Mouse (Mus musculus): Measurements from ENCODE around the gene Sumo2. TPM values are rescaled to one million over a fixed set of nuclear protein-coding genes. Genes with fewer than 3 reads are reported as not detected.

The Sumo2 gene
- 100 to 1,000 TPM; 168 to 177 TPM for total RNA-seq (2021)
- polyA plus RNA-seq (2012; rRNA removed), result 64.7 and 126 TPM in 2 replicates
- long read RNA-seq, transcript Sumo2-207 (4 exons, 1,051 nt), result major isoform, 78 of 83 reads
- long read RNA-seq, partial matches to known transcripts, result 3 of 83 reads
- long read RNA-seq, other reads (novel, unspliced or antisense), result 0 of 83 reads

DNA sequence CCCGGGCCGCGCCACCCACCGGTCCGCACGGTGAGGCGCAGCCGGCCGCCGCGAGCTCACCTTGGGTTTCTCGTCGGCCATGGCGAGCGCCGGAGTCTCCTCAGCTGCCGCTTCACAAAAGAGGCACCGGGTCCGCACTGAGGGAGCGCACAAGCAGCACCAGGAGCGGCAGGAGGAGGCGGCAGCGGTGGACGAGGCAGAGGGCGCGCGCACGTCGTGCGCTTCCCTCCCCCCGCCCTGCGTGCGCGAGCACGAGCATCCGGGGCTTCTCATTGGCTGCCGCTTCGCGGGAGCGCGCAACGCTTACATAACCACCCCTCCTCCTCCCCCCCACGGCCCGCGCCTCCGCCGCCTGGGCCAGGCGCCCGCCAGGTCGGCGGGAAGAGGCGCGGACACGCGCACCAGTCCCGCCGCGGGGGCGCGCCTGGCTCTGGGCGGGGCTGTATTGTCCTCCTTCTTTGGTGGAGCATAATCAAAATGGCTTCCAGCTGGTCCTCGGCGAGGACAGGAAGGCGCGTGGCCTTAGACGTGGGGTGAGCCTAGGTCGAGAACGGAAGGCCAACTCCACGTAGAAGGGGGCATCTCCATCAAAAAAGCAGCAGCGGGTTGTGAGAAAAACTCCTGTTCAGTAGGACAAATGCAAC is at the start of gene Sumo2:
TSS of gene Sumo2 (minus strand) at position 239 of the 644 bp plus-strand sequence.
- Histone ChIP-seq H3K9ac (ENCODE audit: low read depth, low read length) (peak within 1 kb of the TSS; percentile 92), H3K27ac (peak within 1 kb of the TSS; percentile 94), H3K36me3 (ENCODE audit: control insufficient read depth, insufficient read depth, low read length) (peaks cover 21% of the 10 kb centered on the region), H3K27me3 (ENCODE audit: control insufficient read depth, insufficient read depth, low read length) (no peaks in the 10 kb centered on the region), H3K4me1 (ENCODE audit: control insufficient read depth, insufficient read depth, low read length) (peaks cover 3% of the 10 kb centered on the region; the same call in 1 of the 2 replicates), H3K4me3 (peak within 1 kb of the TSS; percentile 73), H3K79me2 (replicated peaks; ENCODE audit: control insufficient read depth, insufficient read depth, low read length) (peaks cover 2% of the 10 kb centered on the region; the same call in 1 of the 2 replicates)
- DNase-seq, result peak; percentile 99 to 100
- WGBS, result 1% methylated on average over 70 of the region's 70 CpGs
- intact Hi-C loops (cut with DNase I), result loop anchor here (2.0 kb wide), 1 partner anchor 29 kb away; the partner anchor contains the start of gene Nup85
- TF ChIP-seq EP300 (IDR thresholded peaks at IDR 0.05; ENCODE audit: insufficient read depth, low read depth, low read length) (0 out of 2 replicates have a peak, but pooled peaks have one; percentile 16), CTCF (IDR thresholded peaks at IDR 0.05) (peak; percentile 34; the same call in 1 of the 2 replicates), POLR2A (IDR thresholded peaks at IDR 0.05; ENCODE audit: insufficient read depth, low read depth, low read length) (peak; percentile 62)

DNA sequence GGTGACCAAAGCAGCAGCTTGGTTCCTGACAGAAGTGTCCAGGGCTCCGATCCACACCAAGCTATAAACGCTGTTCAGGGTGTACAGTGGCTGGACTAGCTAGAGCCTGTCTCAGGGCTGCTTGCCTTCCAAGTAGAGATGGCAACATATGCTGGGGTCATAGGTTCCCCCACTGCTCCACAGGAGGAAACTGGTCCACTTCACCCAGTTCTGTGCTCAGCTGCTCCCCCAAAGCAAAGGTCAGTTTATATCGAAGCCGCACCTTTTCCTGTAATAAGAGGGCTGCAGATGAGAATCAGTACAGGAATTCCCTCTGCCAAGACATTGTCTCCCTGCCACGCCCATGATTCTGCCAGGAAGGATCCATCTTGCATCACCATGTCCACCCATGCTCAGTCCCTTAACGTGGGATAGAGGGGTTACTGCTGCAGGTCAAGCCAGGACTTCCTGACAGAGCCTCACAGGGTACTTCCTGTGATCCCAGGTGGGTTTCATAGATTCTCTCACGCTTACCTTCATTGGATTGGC is 49.6 kb upstream of the Sumo2 start:
- no peak for DNase-seq
- Histone ChIP-seq H3K79me2 (replicated peaks; ENCODE audit: control insufficient read depth, insufficient read depth, low read length) (no peaks in the 10 kb centered on the region), H3K9ac (ENCODE audit: low read depth, low read length) (no peak overlapping the region), H3K36me3 (ENCODE audit: control insufficient read depth, insufficient read depth, low read length) (no peaks in the 10 kb centered on the region), H3K27ac (no peak overlapping the region), H3K4me3 (no peak overlapping the region), H3K4me1 (ENCODE audit: control insufficient read depth, insufficient read depth, low read length) (peaks cover 3% of the 10 kb centered on the region; the same call in 1 of the 2 replicates), H3K27me3 (ENCODE audit: control insufficient read depth, insufficient read depth, low read length) (no peaks in the 10 kb centered on the region)
- intact Hi-C loops (cut with DNase I), result no loop called here
- WGBS, result 66% methylated on average over 7 of the region's 7 CpGs
- TF ChIP-seq EP300 (IDR thresholded peaks at IDR 0.05; ENCODE audit: insufficient read depth, low read depth, low read length) (no peak), CTCF (IDR thresholded peaks at IDR 0.05) (no peak), POLR2A (IDR thresholded peaks at IDR 0.05; ENCODE audit: insufficient read depth, low read depth, low read length) (no peak)

DNA sequence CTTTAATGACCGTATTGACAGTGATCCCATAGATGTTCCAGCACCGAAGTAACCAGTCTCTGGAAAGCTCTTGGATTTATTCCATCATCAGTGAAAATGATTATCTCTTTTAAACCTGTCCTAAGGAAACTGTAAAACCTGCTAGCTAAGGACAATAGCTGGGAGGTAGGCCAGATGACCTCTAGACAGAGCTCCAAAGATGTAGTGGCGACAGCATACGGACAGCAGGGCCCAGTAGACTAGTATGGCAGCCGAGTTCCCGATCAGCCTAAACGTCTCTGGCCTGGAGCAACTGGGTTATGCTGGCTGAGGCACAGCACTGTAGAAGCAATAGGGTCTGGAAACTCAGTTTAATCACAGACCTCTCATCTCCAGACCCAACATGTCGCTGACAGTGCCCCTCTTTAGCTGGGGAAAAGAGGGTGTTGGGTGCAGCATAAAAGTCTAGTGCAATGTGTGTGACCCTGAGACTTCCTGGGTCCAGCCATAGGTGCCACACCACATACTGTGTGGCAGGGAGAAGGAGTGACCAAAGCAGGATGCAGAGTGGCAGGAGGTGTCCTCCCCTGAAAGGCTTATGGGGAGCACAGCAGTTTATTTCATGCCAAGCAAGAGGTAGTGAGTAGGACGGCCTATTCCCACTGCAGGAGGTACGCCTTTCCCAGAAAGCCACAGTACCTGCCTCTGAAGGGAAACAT is 48.4 kb upstream of the Sumo2 start:
- no peak overlapping the region for H3K9ac ChIP-seq (ENCODE audit: low read depth, low read length)
- intact Hi-C loops (cut with DNase I), result no loop called here
- H3K4me3 ChIP-seq, result no peak overlapping the region
- H3K27me3 ChIP-seq (ENCODE audit: control insufficient read depth, insufficient read depth, low read length), result no peaks in the 10 kb centered on the region
- no peak for DNase-seq
- no peak overlapping the region for H3K27ac ChIP-seq
- TF ChIP-seq CTCF (IDR thresholded peaks at IDR 0.05) (no peak), EP300 (IDR thresholded peaks at IDR 0.05; ENCODE audit: insufficient read depth, low read depth, low read length) (no peak), POLR2A (IDR thresholded peaks at IDR 0.05; ENCODE audit: insufficient read depth, low read depth, low read length) (no peak)
- peaks cover 3% of the 10 kb centered on the region; the same call in 1 of the 2 replicates for H3K4me1 ChIP-seq (ENCODE audit: control insufficient read depth, insufficient read depth, low read length)
- no peaks in the 10 kb centered on the region for H3K36me3 ChIP-seq (ENCODE audit: control insufficient read depth, insufficient read depth, low read length)
- WGBS, result 67% methylated on average over 10 of the region's 10 CpGs
- no peaks in the 10 kb centered on the region for H3K79me2 ChIP-seq (replicated peaks; ENCODE audit: control insufficient read depth, insufficient read depth, low read length)

DNA sequence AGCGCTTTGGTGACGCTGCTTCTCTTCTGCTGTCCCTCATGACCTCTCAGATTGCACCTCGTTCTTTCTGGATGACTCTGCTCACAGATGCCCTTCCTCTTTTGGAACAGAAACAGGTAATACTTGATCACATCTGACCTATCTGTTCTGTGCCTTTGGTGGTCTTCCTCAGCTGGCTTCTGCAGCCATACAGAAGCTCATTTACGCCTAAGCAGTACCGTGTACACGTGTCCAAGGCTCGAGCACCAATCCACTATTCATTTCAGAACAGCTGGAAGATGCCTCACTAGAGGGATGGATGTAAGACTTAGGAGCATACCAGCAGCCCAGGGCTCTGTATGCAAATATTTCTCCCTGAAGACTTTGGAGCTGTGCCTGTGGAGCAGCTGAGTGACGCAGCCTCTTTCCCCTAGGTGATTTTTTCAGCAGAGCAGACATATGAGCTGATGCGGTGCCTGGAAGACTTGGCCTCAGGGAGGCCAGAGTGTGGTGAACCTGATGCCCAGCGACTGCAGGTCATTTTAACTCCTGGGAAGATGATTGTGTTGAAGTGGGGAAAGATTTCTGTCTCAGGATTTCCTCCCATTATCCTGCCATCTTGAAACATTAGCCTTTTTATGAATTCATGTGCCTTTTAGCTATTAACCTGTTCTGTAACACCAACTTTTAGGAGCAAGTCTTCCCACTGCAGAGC is 47.0 kb upstream of the Sumo2 start:
- H3K27me3 ChIP-seq (ENCODE audit: control insufficient read depth, insufficient read depth, low read length), result no peaks in the 10 kb centered on the region
- 71% methylated on average over 10 of the region's 10 CpGs for WGBS
- H3K27ac ChIP-seq, result no peak overlapping the region
- H3K4me3 ChIP-seq, result no peak overlapping the region
- DNase-seq, result no peak
- intact Hi-C loops (cut with DNase I), result no loop called here
- no peaks in the 10 kb centered on the region for H3K36me3 ChIP-seq (ENCODE audit: control insufficient read depth, insufficient read depth, low read length)
- no peak for TF ChIP-seq CTCF (IDR thresholded peaks at IDR 0.05)
- TF ChIP-seq POLR2A (IDR thresholded peaks at IDR 0.05; ENCODE audit: insufficient read depth, low read depth, low read length), result no peak
- TF ChIP-seq EP300 (IDR thresholded peaks at IDR 0.05; ENCODE audit: insufficient read depth, low read depth, low read length), result no peak
- H3K79me2 ChIP-seq (replicated peaks; ENCODE audit: control insufficient read depth, insufficient read depth, low read length), result no peaks in the 10 kb centered on the region
- H3K9ac ChIP-seq (ENCODE audit: low read depth, low read length), result no peak overlapping the region
- peaks cover 3% of the 10 kb centered on the region; the same call in 1 of the 2 replicates for H3K4me1 ChIP-seq (ENCODE audit: control insufficient read depth, insufficient read depth, low read length)

DNA sequence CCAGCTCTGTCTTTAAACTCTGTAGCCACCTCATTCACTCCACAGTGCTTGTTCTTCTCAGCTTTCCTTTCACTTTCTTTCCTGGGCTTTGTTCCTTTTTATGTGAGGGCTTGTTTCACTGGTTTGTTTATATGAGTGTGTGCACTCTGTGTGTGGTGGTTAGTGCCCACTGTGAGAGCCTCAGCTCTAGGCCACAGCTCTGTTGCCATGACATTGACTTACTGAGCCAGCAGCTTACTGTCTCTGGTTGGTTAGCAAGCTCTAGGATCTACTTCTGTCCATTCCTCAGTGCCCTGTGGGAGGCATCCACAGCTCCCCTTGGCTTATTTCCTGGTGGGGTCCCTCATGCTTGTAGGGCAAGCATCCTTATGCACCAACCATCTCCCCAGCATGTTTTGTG is 43.0 kb upstream of the Sumo2 start:
- DNase-seq, result no peak
- H3K4me1 ChIP-seq (ENCODE audit: control insufficient read depth, insufficient read depth, low read length), result no peaks in the 10 kb centered on the region
- intact Hi-C loops (cut with DNase I), result no loop called here
- H3K4me3 ChIP-seq, result no peak overlapping the region
- no peaks in the 10 kb centered on the region for H3K27me3 ChIP-seq (ENCODE audit: control insufficient read depth, insufficient read depth, low read length)
- H3K36me3 ChIP-seq (ENCODE audit: control insufficient read depth, insufficient read depth, low read length), result no peaks in the 10 kb centered on the region
- TF ChIP-seq CTCF (IDR thresholded peaks at IDR 0.05) (no peak), POLR2A (IDR thresholded peaks at IDR 0.05; ENCODE audit: insufficient read depth, low read depth, low read length) (no peak), EP300 (IDR thresholded peaks at IDR 0.05; ENCODE audit: insufficient read depth, low read depth, low read length) (no peak)
- no peaks in the 10 kb centered on the region for H3K79me2 ChIP-seq (replicated peaks; ENCODE audit: control insufficient read depth, insufficient read depth, low read length)
- H3K9ac ChIP-seq (ENCODE audit: low read depth, low read length), result no peak overlapping the region
- H3K27ac ChIP-seq, result no peak overlapping the region

Measured in heart, adult 2 months (tissue).